10 mouse cellular contexts compared by ENCODE assay signal in genomic region chr7:95853225-95853812, GRCm38 (mm10).
DNase-seq lines count a peak whose midpoint lies in the region; ATAC-seq and TF ChIP-seq lines count a peak whose summit lies in the region.
"Had no signal": no experiment of that assay in that cellular context is flagged by ENCODE, and none has a peak within 500 bp of the region (broad histone marks: within the 10 kb centered on the region; RNA-seq: fewer than 3 reads in every experiment).

No protein-coding gene starts in this region.

- WGBS in liver, adult 2 months = 34% methylated on average over 6 of the region's 6 CpGs
- WGBS in liver, embryonic 11.5 days = 75% methylated on average over 6 of the region's 6 CpGs
- 82% methylated on average over 6 of the region's 6 CpGs for WGBS in hindbrain, postnatal 0 days

- H3K4me2 ChIP-seq in liver, embryonic 11.5 days = no peak overlapping the region
- no peak overlapping the region for H3K4me2 ChIP-seq in hindbrain, postnatal 0 days (ENCODE audit: low read depth, low read length)

- H3K4me1 ChIP-seq in liver, adult 2 months (ENCODE audit: control insufficient read depth, insufficient read depth, low read length) = no peaks in the 10 kb centered on the region
- H3K4me1 ChIP-seq in liver, embryonic 11.5 days (replicated peaks; ENCODE audit: control insufficient read depth, insufficient read depth, low read length) = no peaks in the 10 kb centered on the region
- H3K4me1 ChIP-seq in bone marrow macrophage, adult 2 months (ENCODE audit: control insufficient read depth, insufficient read depth, low read length) = peaks cover 10% of the 10 kb centered on the region
- no peaks in the 10 kb centered on the region for H3K4me1 ChIP-seq in hindbrain, postnatal 0 days (ENCODE audit: insufficient read depth, low read length)

- no peaks in the 10 kb centered on the region for H3K36me3 ChIP-seq in liver, adult 2 months (ENCODE audit: control insufficient read depth, insufficient read depth, low read length)
- no peaks in the 10 kb centered on the region for H3K36me3 ChIP-seq in liver, embryonic 11.5 days (ENCODE audit: control insufficient read depth, insufficient read depth, low read length)
- no peaks in the 10 kb centered on the region for H3K36me3 ChIP-seq in hindbrain, postnatal 0 days (ENCODE audit: insufficient read depth, low read length)

- no peak overlapping the region for H3K4me3 ChIP-seq in liver, adult 2 months (ENCODE audit: insufficient read depth, low read depth, low read length)
- no peak overlapping the region for H3K4me3 ChIP-seq in liver, embryonic 11.5 days (ENCODE audit: low read depth, low read length)
- H3K4me3 ChIP-seq in bone marrow macrophage, adult 2 months (ENCODE audit: insufficient read depth, low read length) = no peak overlapping the region
- H3K4me3 ChIP-seq in hindbrain, postnatal 0 days (ENCODE audit: low read length) = no peak overlapping the region

- no peaks in the 10 kb centered on the region for H3K27me3 ChIP-seq in liver, adult 2 months (ENCODE audit: control insufficient read depth, insufficient read depth, low read length)
- H3K27me3 ChIP-seq in liver, embryonic 11.5 days (replicated peaks; ENCODE audit: control insufficient read depth, insufficient read depth, low read length) = no peaks in the 10 kb centered on the region
- no peaks in the 10 kb centered on the region for H3K27me3 ChIP-seq in hindbrain, postnatal 0 days (ENCODE audit: insufficient read depth, low read length)

- H3K9ac ChIP-seq in liver, adult 2 months (ENCODE audit: low read depth, low read length) = no peak overlapping the region
- no peak overlapping the region for H3K9ac ChIP-seq in liver, embryonic 11.5 days (ENCODE audit: low read depth, low read length)
- H3K9ac ChIP-seq in hindbrain, postnatal 0 days (replicated peaks; ENCODE audit: low read length) = no peak overlapping the region

- H3K27ac ChIP-seq in liver, adult 2 months (replicated peaks; ENCODE audit: insufficient read depth, low read depth, low read length) = no peak overlapping the region
- H3K27ac ChIP-seq in liver, embryonic 11.5 days (ENCODE audit: low read depth, low read length) = no peak overlapping the region
- peak overlapping the region; percentile 42 for H3K27ac ChIP-seq in bone marrow macrophage, adult 2 months (ENCODE audit: insufficient read depth, low read depth, low read length)
- no peak overlapping the region for H3K27ac ChIP-seq in hindbrain, postnatal 0 days

- peak; percentile 19 for DNase-seq in liver, adult 2 months (ENCODE audit: extremely low read depth, low read depth, low spot score)
- DNase-seq in liver, embryonic 11.5 days (ENCODE audit: low spot score) = no peak
- peak; percentile 74 for DNase-seq in NIH3T3 (ENCODE audit: low read depth)
- DNase-seq in lung, postnatal 25 days (ENCODE audit: low spot score) = peak; percentile 39
- DNase-seq in hindbrain, postnatal 0 days (ENCODE audit: low spot score) = no peak
- DNase-seq in testis, postnatal 14 days (ENCODE audit: low spot score) = no peak
- DNase-seq: cerebellum, adult 9-11 months; gastrocnemius, postnatal 36 days had no signal

- no peak for TF ChIP-seq POLR2A in liver, adult 2 months (IDR thresholded peaks at IDR 0.05; ENCODE audit: extremely low read depth, insufficient read depth, low read length)
- no peak for TF ChIP-seq POLR2A in bone marrow macrophage, adult 2 months (IDR thresholded peaks at IDR 0.05; ENCODE audit: borderline replicate concordance, low read depth, low read length)

- H3K79me2 ChIP-seq in liver, adult 2 months (ENCODE audit: control insufficient read depth, insufficient read depth, low read length) = no peaks in the 10 kb centered on the region

- no peak for TF ChIP-seq CTCF in liver, adult 2 months (IDR thresholded peaks at IDR 0.05; ENCODE audit: low read depth, low read length)
- TF ChIP-seq CTCF in bone marrow macrophage, adult 2 months (IDR thresholded peaks at IDR 0.05; ENCODE audit: low read depth, low read length) = no peak
- no peak for TF ChIP-seq CTCF in hindbrain, postnatal 0 days (IDR thresholded peaks at IDR 0.05; ENCODE audit: low read depth)

- ATAC-seq in liver, embryonic 11.5 days (replicated peaks; ENCODE audit: low FRiP score) = no peak
- ATAC-seq in hindbrain, postnatal 0 days = no peak
- ATAC-seq: intestine, embryonic 16.5 days had no signal

- no peaks in the 10 kb centered on the region for H3K9me3 ChIP-seq in liver, embryonic 11.5 days (ENCODE audit: control insufficient read depth, low read length)
- no peaks in the 10 kb centered on the region for H3K9me3 ChIP-seq in hindbrain, postnatal 0 days (ENCODE audit: low read length)

Comparison
In these comparisons a context has a peak if more than half of its experiments do, and no peak if none do; other contexts are left out.
1. DNase-seq: peak in liver, adult 2 months (single experiment), NIH3T3 (single experiment) and lung, postnatal 25 days (single experiment); none in liver, embryonic 11.5 days (single experiment), hindbrain, postnatal 0 days (single experiment) and testis, postnatal 14 days (single experiment).